Mouse (Mus musculus): ENCODE data around the gene Dkk3. TPM values are rescaled to one million over a fixed set of nuclear protein-coding genes. Genes with fewer than 3 reads are reported as not detected.

Gene Dkk3
- polyA plus RNA-seq, 1 experiment from 2014 or later, result 43.9 TPM

DNA sequence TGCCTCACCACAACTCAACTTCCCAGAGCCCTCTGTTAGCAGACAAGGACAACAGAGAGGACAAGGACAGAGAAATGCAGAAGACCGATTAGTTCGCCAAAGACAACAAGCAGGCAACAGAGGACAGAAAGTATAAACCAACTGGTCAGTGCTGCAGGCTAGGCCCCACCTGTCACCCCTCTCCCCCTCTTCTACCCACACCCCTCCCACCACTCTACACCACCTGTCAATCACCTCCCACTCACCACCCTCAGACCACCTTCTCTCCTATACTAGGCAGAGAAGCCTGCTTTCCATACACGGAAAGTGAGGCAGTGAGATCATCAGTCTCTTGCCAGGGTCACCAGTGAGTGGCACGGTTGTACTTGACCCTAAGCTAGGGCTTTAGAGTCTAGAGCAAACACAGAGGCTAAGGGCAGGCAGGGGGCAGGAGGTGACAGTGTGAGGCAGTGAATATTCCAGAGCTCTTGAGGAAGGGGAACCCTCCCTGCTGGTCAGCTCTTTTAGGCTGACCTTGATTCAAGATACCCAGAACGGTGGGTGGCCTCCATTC, 31.7 kb downstream of the Dkk3 start:
- Histone ChIP-seq H3K4me2 (no peak overlapping the region), H3K4me3 (no peak overlapping the region), H3K9me3 (no peaks in the 10 kb centered on the region), H3K27ac (peak overlapping the region; percentile 45; the same call in 1 of the 2 replicates), H3K4me1 (peaks cover 42% of the 10 kb centered on the region), H3K36me3 (peaks cover 4% of the 10 kb centered on the region; the same call in 1 of the 2 replicates), H3K27me3 (no peaks in the 10 kb centered on the region), H3K9ac (no peak overlapping the region)
- no peak for ATAC-seq (ENCODE audit: insufficient number of reproducible peaks, insufficient read depth, low FRiP score, low TSS enrichment, low read depth)
- 81% methylated on average over 5 of the region's 5 CpGs for WGBS

DNA sequence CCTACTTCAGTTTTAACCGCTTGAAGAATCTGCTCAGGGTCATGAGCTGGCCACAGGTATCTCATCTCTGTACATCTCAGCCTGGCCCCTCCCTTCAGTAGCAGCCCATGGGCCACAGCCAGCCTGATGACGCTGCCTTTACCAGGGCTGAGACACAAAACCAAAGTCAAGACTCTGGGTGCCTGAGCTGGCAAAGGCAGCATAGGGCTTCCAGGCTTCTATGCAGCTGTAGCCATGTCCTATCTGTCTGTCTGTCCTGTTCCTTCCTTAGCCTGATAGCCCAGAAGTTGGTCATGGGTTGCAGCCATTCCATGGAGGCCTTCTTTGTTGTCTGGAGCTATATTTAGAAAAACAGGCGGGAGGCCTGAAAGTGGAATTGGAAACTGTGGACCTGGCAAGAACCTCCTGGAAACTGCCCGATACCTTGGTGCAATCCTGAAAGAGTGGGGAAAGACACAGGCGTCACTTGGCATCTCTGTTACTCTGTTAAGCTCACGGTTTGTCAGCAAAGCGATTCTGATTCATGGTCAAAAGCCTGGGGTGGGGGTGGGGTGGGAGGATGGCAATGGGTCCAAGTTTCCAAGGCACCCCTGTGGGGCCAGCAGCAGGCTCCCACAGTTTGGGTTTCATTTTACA, 33.1 kb downstream of the Dkk3 start:
- no peak overlapping the region for H3K4me2 ChIP-seq
- WGBS, result 81% methylated on average over 7 of the region's 7 CpGs
- no peak overlapping the region for H3K4me3 ChIP-seq
- ATAC-seq (ENCODE audit: insufficient number of reproducible peaks, insufficient read depth, low FRiP score, low TSS enrichment, low read depth), result no peak
- H3K9me3 ChIP-seq, result no peaks in the 10 kb centered on the region
- peaks cover 50% of the 10 kb centered on the region for H3K4me1 ChIP-seq
- no peak overlapping the region for H3K27ac ChIP-seq
- peaks cover 10% of the 10 kb centered on the region for H3K36me3 ChIP-seq
- no peaks in the 10 kb centered on the region for H3K27me3 ChIP-seq
- H3K9ac ChIP-seq, result no peak overlapping the region

- peaks cover 32% of the 10 kb centered on the region for H3K4me1 ChIP-seq
- WGBS, result 86% methylated on average over 5 of the region's 5 CpGs
- no peak overlapping the region for H3K4me2 ChIP-seq
- H3K9me3 ChIP-seq, result no peaks in the 10 kb centered on the region
- no peak overlapping the region for H3K4me3 ChIP-seq
- H3K36me3 ChIP-seq, result peaks cover 20% of the 10 kb centered on the region
- H3K27me3 ChIP-seq, result no peaks in the 10 kb centered on the region
- no peak for ATAC-seq (ENCODE audit: insufficient number of reproducible peaks, insufficient read depth, low FRiP score, low TSS enrichment, low read depth)
- H3K9ac ChIP-seq, result no peak overlapping the region
- no peak overlapping the region for H3K27ac ChIP-seq
Measured at GRCm38 (mm10) chr7:112123612-112124011, 35.2 kb downstream of the Dkk3 start.

DNA sequence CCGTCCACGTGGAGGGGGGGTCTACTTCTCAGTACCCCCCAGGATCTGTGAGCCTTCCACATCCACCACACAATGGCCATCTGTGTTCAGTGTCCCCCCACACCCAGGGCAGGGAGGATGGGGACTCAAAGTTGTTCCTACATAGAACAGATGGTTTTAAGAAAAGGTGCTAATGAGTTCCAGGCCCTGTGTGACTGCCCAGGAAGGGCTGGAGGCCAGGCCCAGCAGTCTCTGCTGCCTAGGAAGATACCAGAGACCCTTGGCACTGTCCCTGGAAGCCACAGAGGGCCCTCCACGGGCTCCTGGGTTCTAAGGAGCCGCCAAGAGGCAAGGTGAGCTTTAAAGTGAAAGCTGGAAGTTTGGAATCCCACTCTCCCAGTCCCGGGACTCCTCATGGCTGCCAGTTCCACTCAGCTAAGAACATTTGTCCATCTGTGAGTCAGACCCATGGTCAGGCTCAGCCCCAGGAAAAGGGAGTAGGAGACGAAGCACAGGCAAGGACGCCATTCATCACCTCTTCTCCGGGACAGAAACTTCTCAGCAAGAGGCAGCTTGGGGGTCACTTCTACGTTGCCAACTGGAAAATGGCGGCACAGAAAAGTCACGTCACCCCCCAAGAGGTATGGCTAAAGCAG, 36.9 kb downstream of the Dkk3 start:
- no peak overlapping the region for H3K27ac ChIP-seq
- WGBS, result 66% methylated on average over 11 of the region's 11 CpGs

GRCm38 (mm10) chr7:112120861-112121810, 37.7 kb downstream of the Dkk3 start:
- no peaks in the 10 kb centered on the region for H3K9me3 ChIP-seq
- no peak overlapping the region for H3K9ac ChIP-seq
- no peak overlapping the region for H3K4me3 ChIP-seq
- H3K4me2 ChIP-seq, result no peak overlapping the region
- 61% methylated on average over 11 of the region's 11 CpGs for WGBS
- 0 out of 2 replicates have a peak overlapping the region, but pooled peaks have one; percentile 4 for H3K27ac ChIP-seq
- H3K36me3 ChIP-seq, result peaks cover 41% of the 10 kb centered on the region
- H3K27me3 ChIP-seq, result no peaks in the 10 kb centered on the region
- ATAC-seq (ENCODE audit: insufficient number of reproducible peaks, insufficient read depth, low FRiP score, low TSS enrichment, low read depth), result no peak
- peaks cover 26% of the 10 kb centered on the region for H3K4me1 ChIP-seq

More for the DNA sequence above, 36.9 kb downstream of the Dkk3 start:
- ATAC-seq (ENCODE audit: insufficient number of reproducible peaks, insufficient read depth, low FRiP score, low TSS enrichment, low read depth), result no peak
- Histone ChIP-seq H3K27me3 (no peaks in the 10 kb centered on the region), H3K36me3 (peaks cover 34% of the 10 kb centered on the region), H3K4me2 (no peak overlapping the region), H3K4me3 (no peak overlapping the region), H3K9me3 (no peaks in the 10 kb centered on the region), H3K9ac (no peak overlapping the region), H3K4me1 (peaks cover 28% of the 10 kb centered on the region)

- Histone ChIP-seq H3K36me3 (peaks cover 45% of the 10 kb centered on the region), H3K27me3 (no peaks in the 10 kb centered on the region), H3K4me2 (no peak overlapping the region), H3K9me3 (no peaks in the 10 kb centered on the region), H3K27ac (no peak overlapping the region), H3K4me3 (no peak overlapping the region), H3K9ac (no peak overlapping the region), H3K4me1 (peaks cover 20% of the 10 kb centered on the region)
- 86% methylated on average over 7 of the region's 7 CpGs for WGBS
- ATAC-seq (ENCODE audit: insufficient number of reproducible peaks, insufficient read depth, low FRiP score, low TSS enrichment, low read depth), result no peak
Measured at GRCm38 (mm10) chr7:112119248-112119647, 39.6 kb downstream of the Dkk3 start.

DNA sequence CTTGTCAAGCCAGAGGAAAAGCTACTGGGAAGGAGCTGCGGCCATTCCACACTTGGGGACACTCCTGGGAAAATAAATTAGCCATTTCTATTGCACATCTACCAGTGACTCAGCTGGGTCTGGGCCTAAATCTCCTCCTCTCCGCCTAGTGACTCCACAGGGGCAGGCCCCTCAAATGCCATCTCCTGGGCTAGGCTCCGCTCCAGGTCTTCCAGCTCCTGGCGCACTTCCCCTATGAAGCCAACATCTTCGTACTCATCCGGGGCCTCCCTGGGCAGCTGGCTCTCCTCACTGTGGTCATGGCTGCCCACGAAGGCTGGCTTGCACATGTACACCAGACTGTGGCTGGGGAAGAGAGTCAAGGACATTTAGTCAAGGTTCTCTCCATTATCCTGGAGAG, 40.8 kb downstream of the Dkk3 start:
- ATAC-seq (ENCODE audit: insufficient number of reproducible peaks, insufficient read depth, low FRiP score, low TSS enrichment, low read depth), result no peak
- H3K36me3 ChIP-seq, result peaks cover 49% of the 10 kb centered on the region
- H3K9me3 ChIP-seq, result no peaks in the 10 kb centered on the region
- H3K4me3 ChIP-seq, result no peak overlapping the region
- H3K9ac ChIP-seq, result no peak overlapping the region
- H3K27ac ChIP-seq, result no peak overlapping the region
- 89% methylated on average over 7 of the region's 7 CpGs for WGBS
- H3K27me3 ChIP-seq, result no peaks in the 10 kb centered on the region
- no peak overlapping the region for H3K4me2 ChIP-seq
- H3K4me1 ChIP-seq, result peaks cover 20% of the 10 kb centered on the region

DNA sequence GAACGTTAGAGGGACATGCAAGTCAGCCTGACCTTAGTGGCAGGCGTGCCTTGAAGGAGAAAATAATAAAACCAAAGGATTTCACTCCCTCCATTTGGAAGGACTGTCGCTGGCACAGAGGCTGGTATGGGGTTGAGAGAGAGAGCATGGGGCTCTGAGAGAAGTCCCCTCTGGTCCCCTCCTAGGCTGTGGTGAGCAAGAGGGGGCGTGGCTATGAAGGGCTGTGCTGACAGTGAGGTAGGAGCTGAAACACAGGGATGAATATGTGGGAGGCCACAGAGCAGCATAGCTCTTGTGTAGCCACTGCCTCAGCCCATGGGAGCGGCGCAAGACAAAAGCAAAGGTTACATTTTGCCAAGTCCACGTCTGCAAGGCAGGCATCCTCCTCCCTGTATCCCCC, 41.4 kb downstream of the Dkk3 start:
- no peak overlapping the region for H3K27ac ChIP-seq
- peaks cover 20% of the 10 kb centered on the region for H3K4me1 ChIP-seq
- peaks cover 49% of the 10 kb centered on the region for H3K36me3 ChIP-seq
- no peaks in the 10 kb centered on the region for H3K9me3 ChIP-seq
- no peak overlapping the region for H3K9ac ChIP-seq
- WGBS, result 86% methylated on average over 7 of the region's 7 CpGs
- H3K4me3 ChIP-seq, result no peak overlapping the region
- no peaks in the 10 kb centered on the region for H3K27me3 ChIP-seq
- H3K4me2 ChIP-seq, result no peak overlapping the region
- ATAC-seq (ENCODE audit: insufficient number of reproducible peaks, insufficient read depth, low FRiP score, low TSS enrichment, low read depth), result no peak

DNA sequence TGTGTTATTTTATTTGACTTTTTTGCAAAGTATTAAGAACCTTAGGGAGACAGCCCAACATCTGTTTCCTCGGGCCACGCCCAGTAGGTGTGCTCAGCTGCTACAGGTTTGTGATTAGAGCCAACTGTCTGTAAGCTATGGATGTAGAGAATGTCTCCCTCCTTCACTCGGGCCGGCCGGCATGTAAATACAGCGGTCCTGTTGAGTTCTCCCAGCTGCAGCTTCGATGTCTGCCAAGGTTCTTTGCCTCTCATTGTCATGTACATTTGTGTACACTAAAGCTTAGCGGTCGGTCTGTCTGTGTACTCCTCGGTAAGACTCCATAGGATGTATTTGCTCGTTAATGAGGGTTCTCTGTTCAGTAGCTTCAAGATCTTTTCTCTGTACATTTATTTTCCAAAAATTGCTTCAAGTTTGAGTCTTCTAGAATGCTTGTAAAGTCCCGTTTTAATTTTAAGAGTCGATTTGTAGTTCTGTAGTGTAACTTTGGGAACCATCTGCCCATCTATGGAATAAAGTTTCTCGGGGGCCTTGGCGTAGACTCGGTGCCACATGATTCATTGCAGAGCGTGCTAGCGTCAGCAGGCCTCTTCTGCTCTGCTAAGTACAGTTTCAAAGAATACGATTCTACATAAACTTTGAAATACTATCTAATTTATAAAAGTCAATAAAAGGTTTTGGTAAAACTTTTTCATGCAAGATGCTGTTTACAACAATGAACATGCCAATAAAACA, 48.1 kb downstream of the Dkk3 start:
- peaks cover 67% of the 10 kb centered on the region for H3K36me3 ChIP-seq
- H3K9ac ChIP-seq, result no peak overlapping the region
- no peak overlapping the region for H3K27ac ChIP-seq
- 94% methylated on average over 19 of the region's 19 CpGs for WGBS
- H3K4me2 ChIP-seq, result no peak overlapping the region
- no peaks in the 10 kb centered on the region for H3K4me1 ChIP-seq
- no peak for ATAC-seq (ENCODE audit: insufficient number of reproducible peaks, insufficient read depth, low FRiP score, low TSS enrichment, low read depth)
- no peaks in the 10 kb centered on the region for H3K27me3 ChIP-seq
- H3K9me3 ChIP-seq, result no peaks in the 10 kb centered on the region
- no peak overlapping the region for H3K4me3 ChIP-seq

GRCm38 (mm10) chr7:112108757-112109156, 50.1 kb downstream of the Dkk3 start:
- no peaks in the 10 kb centered on the region for H3K9me3 ChIP-seq
- no peak overlapping the region for H3K4me2 ChIP-seq
- H3K9ac ChIP-seq, result no peak overlapping the region
- H3K4me3 ChIP-seq, result no peak overlapping the region
- H3K4me1 ChIP-seq, result no peaks in the 10 kb centered on the region
- H3K36me3 ChIP-seq, result peaks cover 72% of the 10 kb centered on the region
- H3K27ac ChIP-seq, result no peak overlapping the region
- H3K27me3 ChIP-seq, result no peaks in the 10 kb centered on the region
- ATAC-seq (ENCODE audit: insufficient number of reproducible peaks, insufficient read depth, low FRiP score, low TSS enrichment, low read depth), result no peak

DNA sequence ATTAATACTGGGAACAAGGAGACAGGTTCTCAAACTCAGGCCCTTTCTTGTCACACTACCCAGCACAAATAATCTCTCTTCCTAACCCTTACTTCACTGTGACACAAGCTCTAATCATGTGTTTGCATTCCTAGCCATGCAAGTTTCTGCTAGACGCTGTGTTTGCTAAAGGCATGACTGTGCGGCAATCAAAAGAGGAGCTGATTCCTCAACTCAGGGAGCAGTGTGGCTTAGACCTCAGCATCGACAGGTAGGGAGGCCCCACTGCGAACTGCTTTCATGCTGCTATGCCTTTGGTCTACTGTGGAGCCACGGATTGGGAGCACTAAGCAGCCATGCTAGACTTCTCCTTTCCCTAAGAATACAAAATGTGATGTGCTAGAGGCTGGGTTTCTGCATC, 55.0 kb downstream of the Dkk3 start:
- no peaks in the 10 kb centered on the region for H3K4me1 ChIP-seq
- WGBS, result 88% methylated on average over 5 of the region's 5 CpGs
- H3K27me3 ChIP-seq, result no peaks in the 10 kb centered on the region
- H3K9ac ChIP-seq, result no peak overlapping the region
- H3K4me3 ChIP-seq, result no peak overlapping the region
- H3K9me3 ChIP-seq, result no peaks in the 10 kb centered on the region
- H3K4me2 ChIP-seq, result no peak overlapping the region
- no peak for ATAC-seq (ENCODE audit: insufficient number of reproducible peaks, insufficient read depth, low FRiP score, low TSS enrichment, low read depth)
- no peak overlapping the region for H3K27ac ChIP-seq
- H3K36me3 ChIP-seq, result peaks cover 81% of the 10 kb centered on the region

All from embryonic facial prominence, embryonic 13.5 days (tissue).